Mouse (Mus musculus) thymus, postnatal 4 days (tissue): ENCODE results near the gene Cplx3.
A peak's percentile ranks its signal among the peaks of the same experiment; 100 is the strongest.

ENCODE experiments used
- DNase-seq: peaks from one replicate; pipeline ENCODE4 v3.0.0; 2021

Cplx3 gene

GRCm38 (mm10) chr9:57637741-57638322, 31.8 kb upstream of the Cplx3 start:
- DNase-seq, result peak; percentile 45

DNA sequence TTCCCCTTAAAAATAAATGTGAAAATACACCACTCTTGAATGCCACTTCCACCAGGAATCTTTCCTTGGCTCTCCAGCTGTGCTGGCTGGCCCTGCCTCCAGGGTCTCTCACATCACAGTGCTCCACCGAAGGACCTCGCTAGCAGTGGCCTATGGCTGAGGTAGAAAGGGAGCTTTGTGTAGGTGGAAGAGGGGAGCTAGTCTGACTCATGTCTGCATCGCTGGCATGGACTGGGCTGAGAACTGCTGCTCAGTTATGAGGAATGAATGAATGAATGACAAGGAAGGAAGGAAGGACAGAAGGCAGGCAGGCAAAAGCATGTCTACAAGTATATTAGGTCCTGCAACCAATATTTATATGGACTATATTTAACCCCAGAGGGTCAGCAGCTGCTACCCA, 31.2 kb upstream of the Cplx3 start:
- no peak for DNase-seq

DNA sequence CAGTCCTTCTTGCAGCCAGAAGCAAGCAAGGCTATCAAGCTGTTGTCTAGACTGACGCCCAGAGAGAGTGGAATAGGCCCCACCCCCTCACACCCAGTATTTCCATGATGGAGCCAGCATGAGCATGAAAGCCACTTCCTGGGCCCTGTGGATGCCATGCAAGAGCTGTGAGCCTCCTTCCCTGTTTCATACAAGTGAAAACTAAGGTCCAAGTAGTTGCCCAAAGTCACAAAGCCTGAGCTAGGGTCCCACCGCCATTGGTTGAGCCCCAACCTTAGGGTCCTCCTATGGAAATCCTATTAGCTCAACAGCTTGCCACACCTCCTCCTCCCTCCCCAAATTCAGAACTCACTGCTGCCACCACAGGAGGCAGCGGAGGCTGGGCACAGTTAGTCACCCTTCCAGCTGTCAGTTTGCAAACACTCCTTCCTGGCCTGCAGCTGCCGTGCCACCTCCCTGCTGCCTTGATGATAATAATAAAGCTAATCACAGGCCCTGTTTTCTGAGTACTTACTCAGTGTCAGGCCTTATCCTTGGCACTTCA, 27.5 kb upstream of the Cplx3 start:
- DNase-seq, result peak; percentile 71

DNA sequence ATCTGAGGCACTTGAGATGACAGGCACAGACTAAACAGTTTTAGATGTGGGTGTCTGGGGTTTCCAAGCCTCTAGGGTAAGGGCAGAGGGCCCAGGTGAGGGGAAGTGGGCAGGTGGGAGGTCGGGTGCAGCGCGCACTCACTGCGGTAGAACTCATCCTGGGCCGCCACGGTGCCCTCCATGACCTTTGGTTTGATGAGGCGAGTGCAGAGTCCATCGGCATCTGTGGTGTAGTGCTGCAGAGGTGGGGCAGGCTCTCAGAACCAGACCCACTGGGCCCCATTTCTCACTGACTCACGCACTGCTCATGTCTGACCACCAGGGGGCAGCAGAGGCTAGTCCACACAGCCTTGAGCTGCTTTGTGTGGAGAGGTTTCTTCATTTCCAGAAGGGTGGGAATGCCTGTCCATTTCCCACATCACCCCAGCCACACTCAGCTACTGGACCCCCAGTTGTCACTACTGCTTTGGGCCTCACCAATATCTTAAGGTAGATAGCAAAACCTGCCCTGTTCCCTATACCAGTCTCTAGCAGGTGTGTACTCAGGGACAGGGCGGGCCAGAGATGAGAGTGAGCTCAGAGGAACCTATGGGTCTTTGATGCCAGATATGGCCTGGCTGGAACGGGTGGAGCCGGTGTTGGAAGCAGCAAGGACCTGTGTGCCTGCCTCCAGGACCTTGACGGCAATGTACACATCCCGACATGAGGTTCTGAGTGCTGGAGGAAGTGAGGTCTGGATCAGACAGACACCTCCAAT, 23.2 kb upstream of the Cplx3 start:
- peak; percentile 87 for DNase-seq

GRCm38 (mm10) chr9:57628717-57629116, 22.6 kb upstream of the Cplx3 start:
- DNase-seq, result no peak

GRCm38 (mm10) chr9:57627892-57628291, 21.8 kb upstream of the Cplx3 start:
- no peak for DNase-seq

- DNase-seq, result peak; percentile 16
These were observed 21.1 kb upstream of the Cplx3 start for GRCm38 (mm10) chr9:57627191-57627590.

GRCm38 (mm10) chr9:57625674-57626500, 19.8 kb upstream of the Cplx3 start:
- DNase-seq, result no peak

- no peak for DNase-seq
These were observed 18.2 kb upstream of the Cplx3 start for GRCm38 (mm10) chr9:57624295-57624694.

DNA sequence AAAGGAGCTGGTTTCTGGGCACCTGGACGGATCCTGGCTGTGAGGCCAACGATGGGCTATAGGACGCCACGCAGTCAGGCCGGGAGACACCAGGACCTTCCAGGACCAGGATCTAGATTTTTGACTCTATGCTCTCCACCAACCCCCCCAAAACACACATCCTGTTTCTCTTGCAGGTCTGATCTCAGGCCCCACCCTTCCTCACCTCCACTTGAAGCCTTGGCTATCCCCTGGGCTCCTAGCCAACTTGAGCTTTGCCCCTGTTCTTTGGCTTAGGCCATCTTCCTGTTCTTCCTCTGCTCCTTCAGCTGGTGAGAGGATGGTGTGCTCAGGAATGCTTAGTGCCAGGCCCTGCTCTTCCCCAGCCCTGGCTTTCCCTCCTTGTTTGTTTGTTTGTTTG, 14.6 kb upstream of the Cplx3 start, which contains the start of gene Lman1l:
Lman1l (minus strand) TSS at position 101 of the 400 bp plus-strand sequence.
- no peak for DNase-seq

- no peak for DNase-seq
These were observed 12.8 kb upstream of the Cplx3 start for GRCm38 (mm10) chr9:57618854-57619253.

- peak; percentile 38 for DNase-seq
These were observed 11.6 kb upstream of the Cplx3 start for GRCm38 (mm10) chr9:57617556-57618169.

DNA sequence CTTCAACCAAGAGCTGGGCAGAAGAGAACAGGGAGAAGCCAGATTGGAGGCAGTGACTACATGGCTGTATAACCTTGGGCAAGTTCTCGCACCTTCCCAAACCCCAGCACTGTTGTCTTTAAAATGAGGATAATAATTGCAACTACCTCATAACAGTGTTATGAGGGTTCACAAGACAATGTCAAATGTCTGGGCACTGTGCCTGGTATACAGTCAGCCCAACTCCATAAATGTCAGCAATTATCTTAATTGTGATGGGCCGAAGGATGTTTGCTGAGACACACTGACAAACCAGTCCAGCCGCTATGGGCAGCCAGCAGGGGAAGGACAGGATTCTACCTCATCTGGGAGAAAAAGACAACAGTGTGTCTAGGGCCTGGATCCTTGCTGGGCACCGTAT, 8.7 kb upstream of the Cplx3 start:
- DNase-seq, result no peak

- DNase-seq, result no peak
These were observed 7.9 kb upstream of the Cplx3 start for GRCm38 (mm10) chr9:57613975-57614374.

DNA sequence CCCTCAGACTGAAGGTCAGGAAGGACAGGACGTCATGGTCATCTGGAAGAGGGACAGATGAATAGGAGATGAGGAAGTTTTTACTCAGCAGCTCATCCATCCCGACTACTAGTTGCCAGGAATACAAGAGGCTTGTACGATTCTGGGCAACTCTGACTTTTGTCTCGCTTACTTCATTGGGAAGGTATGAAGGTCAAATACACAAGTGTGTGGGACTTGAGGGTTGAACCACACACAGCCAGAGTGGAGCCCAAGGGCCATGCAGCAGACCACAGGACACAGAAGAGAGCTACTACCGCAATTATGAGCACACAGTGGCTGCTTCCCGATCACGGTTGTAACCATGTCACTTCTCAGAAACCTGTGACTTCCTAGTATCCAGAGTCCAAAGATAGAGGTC, 6.5 kb upstream of the Cplx3 start:
- no peak for DNase-seq

GRCm38 (mm10) chr9:57610359-57610826, 4.3 kb upstream of the Cplx3 start:
- no peak for DNase-seq

DNA sequence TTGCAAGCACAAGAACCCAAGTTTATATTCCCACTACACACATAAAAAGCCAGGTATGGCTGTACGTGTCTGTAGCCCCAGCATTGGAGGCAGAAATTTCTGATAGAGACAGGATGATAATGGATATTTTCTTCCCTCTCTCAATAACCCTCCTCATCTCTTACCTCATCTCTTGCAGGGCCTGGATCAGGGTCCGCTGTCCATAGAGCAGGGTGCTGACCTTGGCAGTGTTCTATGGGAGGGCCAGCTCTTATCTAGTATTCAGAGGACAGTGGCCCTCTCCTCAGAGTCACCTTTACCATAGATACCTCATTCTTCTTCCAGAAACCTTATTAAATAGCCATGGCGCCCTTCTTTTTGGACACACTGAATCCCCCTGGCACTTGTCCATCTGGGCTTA, 3.7 kb upstream of the Cplx3 start:
- no peak for DNase-seq

DNA sequence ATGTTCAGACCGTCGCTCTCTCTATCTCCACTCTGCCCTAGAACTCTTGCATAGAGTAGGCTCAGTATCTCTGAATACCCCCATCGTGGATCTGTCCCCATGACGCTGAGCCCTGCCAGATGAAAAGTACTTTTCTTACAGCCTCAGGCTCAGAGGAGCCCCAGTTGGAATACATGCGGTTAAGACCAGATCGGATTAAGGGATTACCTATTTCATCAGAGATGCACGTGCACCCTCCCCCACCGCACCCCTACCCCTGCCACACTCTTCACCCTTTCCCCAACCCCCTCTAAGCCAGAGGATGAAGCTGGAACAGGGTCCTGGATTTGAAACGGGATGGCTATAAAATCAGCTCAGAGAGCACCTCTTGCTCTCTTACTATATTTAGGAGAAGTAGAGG, 578 bp downstream of the Cplx3 start:
- no peak for DNase-seq

- DNase-seq, result no peak
These were observed 1.2 kb downstream of the Cplx3 start for GRCm38 (mm10) chr9:57604875-57605274.

- DNase-seq, result no peak
These were observed 4.0 kb downstream of the Cplx3 start for GRCm38 (mm10) chr9:57602098-57602497.

DNA sequence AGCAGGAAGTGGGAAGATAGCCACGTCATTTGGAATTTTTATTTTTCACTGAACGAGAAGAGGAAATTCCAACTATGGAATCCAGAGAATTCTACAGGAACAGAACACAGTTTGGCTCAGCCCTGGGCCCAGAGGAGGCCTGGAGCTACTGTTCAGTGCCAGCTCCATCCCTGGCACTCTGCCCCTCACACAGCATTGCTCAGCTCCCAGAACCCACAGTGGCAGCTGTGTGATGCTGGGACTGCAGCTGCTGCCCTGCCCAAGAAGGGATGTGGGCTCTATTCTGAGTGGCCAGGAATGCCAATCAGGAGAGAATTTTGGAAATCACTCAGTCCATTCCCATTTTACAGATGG, 4.8 kb downstream of the Cplx3 start:
- no peak for DNase-seq

GRCm38 (mm10) chr9:57600620-57601352, 5.3 kb downstream of the Cplx3 start:
- peak; percentile 32 for DNase-seq
